Mouse (Mus musculus): ENCODE data around the gene Zswim3.

- TF ChIP-seq CTCF (conservative IDR thresholded peaks at IDR 0.05; ENCODE audit: low read length) (no peak), NANOG (IDR thresholded peaks at IDR 0.05; ENCODE audit: borderline replicate concordance, low read length) (no peak), POU5F1 (IDR thresholded peaks at IDR 0.05; ENCODE audit: borderline replicate concordance, low read length) (no peak)
Observed at GRCm38 (mm10) chr2:164760059-164760833, 44.7 kb upstream of the Zswim3 start.
